Mouse (Mus musculus) c-Kit-positive CD71-negative TER-119-negative erythroid progenitor cells, embryonic 14.5 days (primary cell): ENCODE results near the gene Vmn1r230.

ENCODE experiments used
- DNase-seq: peaks from one replicate; pipeline ENCODE4 v3.0.0-alpha.2; 2013; ENCODE audit warnings: low read depth

Gene Vmn1r230

DNA sequence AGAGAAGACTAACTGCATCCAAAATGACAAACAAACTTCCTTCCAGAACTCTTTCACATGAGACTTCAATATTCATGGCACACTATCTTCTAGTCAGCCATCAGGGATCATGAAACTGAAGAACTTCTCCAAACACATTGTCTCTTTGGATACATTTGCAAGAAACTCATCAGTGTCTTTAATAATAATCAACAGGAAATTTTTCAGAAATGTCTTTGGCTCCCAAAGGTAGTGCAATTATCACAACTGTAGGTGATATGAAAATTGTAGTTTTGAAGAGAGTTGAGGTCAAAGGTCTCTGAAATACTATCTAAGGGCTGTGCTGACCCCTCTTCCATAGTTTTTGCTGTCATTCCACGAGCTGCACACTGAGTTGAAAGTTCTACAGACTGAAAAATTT lies at the start of gene Vmn1r230:
Gene Vmn1r230, plus strand, starts transcription at position 301 of the 400 bp plus-strand sequence.
- no peak for DNase-seq

DNA sequence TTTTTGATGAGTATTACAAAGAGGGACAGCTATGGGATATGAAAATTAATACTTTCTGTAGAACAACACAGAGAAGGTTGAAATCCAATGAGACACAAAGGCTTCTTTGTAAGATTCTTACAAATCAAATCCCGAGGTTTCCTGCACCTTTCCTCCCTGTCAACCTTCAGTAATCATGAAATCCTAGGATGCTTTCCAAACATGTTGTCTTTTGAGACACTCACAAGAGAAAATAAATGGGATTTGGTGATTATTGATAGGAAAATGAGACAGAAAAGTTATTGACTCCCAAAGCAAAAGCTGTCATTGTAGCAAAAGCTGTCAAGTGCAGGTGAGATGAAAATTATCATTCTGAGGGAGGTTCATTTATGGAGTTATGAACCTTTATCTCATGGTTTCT lies 29.0 kb upstream of the Vmn1r230 start, which contains the start of gene Vmn1r229:
Gene Vmn1r229, plus strand, starts transcription at position 301 of the 400 bp plus-strand sequence.
- DNase-seq, result no peak
